Mouse (Mus musculus) stomach, embryonic 16.5 days (tissue): ENCODE data around the gene Fam169b. TPM values are rescaled to one million over a fixed set of nuclear protein-coding genes. Genes with fewer than 3 reads are reported as not detected.

Experiments used
- ATAC-seq: fragments of 200-750 bp; cut with Nextera tagmentation; 2 replicates; pipeline ENCODE4 v1.8.0; 2017; ENCODE audit warnings: moderate number of reproducible peaks, moderate TSS enrichment; ENCODE audit not compliant: insufficient read depth, low FRiP score
- H3K27ac ChIP-seq: fragments of 300-500 bp; sonication (generic); 2 replicates; pipeline ENCODE4 v1.5.1; 2014; ENCODE audit warnings: low read length
- H3K27me3 ChIP-seq: fragments of 300-500 bp; sonication (generic); 2 replicates; pipeline ENCODE4 v1.6.1; 2014; ENCODE audit warnings: low read length, control low read depth, mixed read lengths; ENCODE audit not compliant: control insufficient read depth, insufficient read depth
- H3K36me3 ChIP-seq: fragments of 300-500 bp; sonication (generic); 2 replicates; pipeline ENCODE4 v1.6.1; 2014; ENCODE audit warnings: low read length; ENCODE audit not compliant: control insufficient read depth, insufficient read depth
- H3K4me1 ChIP-seq: fragments of 300-500 bp; sonication (generic); 2 replicates; pipeline ENCODE4 v1.6.1; 2014; ENCODE audit warnings: low read length, control low read depth, mixed read lengths; ENCODE audit not compliant: control insufficient read depth, insufficient read depth
- H3K4me2 ChIP-seq: fragments of 300-500 bp; sonication (generic); 2 replicates; pipeline ENCODE4 v1.6.1; 2014; ENCODE audit warnings: low read depth, low read length, mixed read lengths
- H3K4me3 ChIP-seq: fragments of 300-500 bp; sonication (generic); replicated peaks from 2 replicates; pipeline ENCODE4 v1.5.1; 2014; ENCODE audit warnings: mild to moderate bottlenecking, low read length
- H3K9ac ChIP-seq: fragments of 300-500 bp; sonication (generic); 2 replicates; pipeline ENCODE4 v1.6.1; 2014; ENCODE audit warnings: low read length
- H3K9me3 ChIP-seq: fragments of 300-500 bp; sonication (generic); replicated peaks from 2 replicates; pipeline ENCODE4 v1.6.1; 2016; ENCODE audit warnings: low read length, control low read depth; ENCODE audit not compliant: control insufficient read depth
- WGBS: fragments of 180-500 bp; shearing (Covaris S2); extraction: QIAGEN DNeasy Blood & Tissue Kit; methylation state at CpG from one replicate; pipeline ENCODE4 v1.1.7; 2014; 5-methylcytosine and 5-hydroxymethylcytosine counted together
- polyA plus RNA-seq: library from polyadenylated mRNA; unstranded; fragments of >200 nt; fragmentation: Nextera tagmentation; extraction: Ambion mirVana; gene quantifications from 2 replicates; pipeline ENCODE4 v1.2.1, GENCODE M21; 2015

Gene Fam169b
- polyA plus RNA-seq, 1 experiment from 2014 or later, result 0.37 TPM

DNA sequence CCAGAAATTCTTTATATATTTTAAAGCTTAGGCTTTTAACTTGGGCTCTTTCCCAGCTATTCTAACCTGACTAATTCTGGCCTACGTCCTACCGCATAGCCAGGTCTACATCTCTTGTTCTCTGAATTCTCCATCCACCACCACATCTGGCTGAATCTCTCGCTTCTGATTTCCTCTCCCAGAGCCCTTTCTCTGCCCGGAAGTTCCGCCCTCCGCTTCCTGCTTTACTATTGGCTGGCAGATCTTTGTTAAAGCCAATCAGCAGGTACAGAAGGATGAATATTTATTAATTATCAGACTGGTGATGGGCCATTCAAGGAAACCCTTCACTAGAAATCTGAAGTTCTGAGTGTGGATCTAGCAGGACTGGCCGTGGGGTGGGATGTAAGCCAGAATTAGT lies 27.5 kb downstream of the Fam169b start:
- H3K27me3 ChIP-seq, result no peaks in the 10 kb centered on the region
- no peak overlapping the region for H3K4me2 ChIP-seq
- H3K36me3 ChIP-seq, result no peaks in the 10 kb centered on the region
- WGBS, result 73% methylated on average over 7 of the region's 7 CpGs
- ATAC-seq, result no peak
- no peak overlapping the region for H3K4me3 ChIP-seq
- H3K27ac ChIP-seq, result no peak overlapping the region
- H3K9me3 ChIP-seq, result no peaks in the 10 kb centered on the region
- no peaks in the 10 kb centered on the region for H3K4me1 ChIP-seq
- H3K9ac ChIP-seq, result no peak overlapping the region

DNA sequence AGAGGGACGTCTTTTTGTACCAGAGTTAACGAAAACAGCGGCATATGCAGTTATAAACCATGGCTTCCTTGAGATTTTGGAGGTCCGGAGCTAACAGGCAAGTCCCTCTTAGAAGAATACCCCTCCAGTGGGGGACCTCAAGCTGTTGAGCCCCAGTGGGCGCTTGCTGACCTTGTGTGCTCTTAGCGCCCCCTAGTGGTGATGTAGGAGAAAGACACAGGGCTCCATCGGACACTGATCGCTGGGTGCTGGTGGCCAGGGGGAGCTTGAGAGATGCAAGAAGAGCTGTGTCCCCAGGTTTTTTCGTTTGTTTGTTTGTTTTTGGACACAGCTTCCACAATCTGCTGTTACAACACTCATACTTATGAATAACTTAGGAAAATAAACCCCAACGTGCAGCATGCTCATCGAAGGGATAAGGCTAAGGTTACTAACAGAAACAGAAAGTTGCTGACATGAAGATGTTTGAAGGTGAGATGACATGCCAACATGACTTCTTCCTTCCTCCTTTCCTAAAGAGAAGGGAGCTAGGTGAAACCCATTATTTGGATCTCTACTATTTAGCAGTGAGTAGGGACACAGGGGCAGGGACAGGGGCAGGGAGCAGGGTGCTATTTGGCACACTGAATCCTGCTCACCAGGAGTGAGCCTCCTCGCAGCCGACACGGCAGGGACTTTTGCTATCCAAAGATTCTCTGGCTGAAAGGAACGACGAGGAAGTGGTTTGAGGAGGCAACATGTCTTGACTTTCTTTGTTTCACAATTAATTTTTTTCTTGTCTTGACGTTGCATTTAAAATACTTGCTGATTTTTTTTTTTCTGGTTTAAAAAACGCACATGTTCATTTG lies 29.2 kb downstream of the Fam169b start:
- Histone ChIP-seq H3K27ac (no peak overlapping the region), H3K4me3 (peak overlapping the region; percentile 26), H3K27me3 (no peaks in the 10 kb centered on the region), H3K4me2 (peak overlapping the region; percentile 47), H3K9me3 (no peaks in the 10 kb centered on the region), H3K9ac (peak overlapping the region; percentile 22; the same call in 1 of the 2 replicates), H3K36me3 (no peaks in the 10 kb centered on the region), H3K4me1 (no peaks in the 10 kb centered on the region)
- ATAC-seq, result peak; percentile 71
- WGBS, result 21% methylated on average over 18 of the region's 18 CpGs

DNA sequence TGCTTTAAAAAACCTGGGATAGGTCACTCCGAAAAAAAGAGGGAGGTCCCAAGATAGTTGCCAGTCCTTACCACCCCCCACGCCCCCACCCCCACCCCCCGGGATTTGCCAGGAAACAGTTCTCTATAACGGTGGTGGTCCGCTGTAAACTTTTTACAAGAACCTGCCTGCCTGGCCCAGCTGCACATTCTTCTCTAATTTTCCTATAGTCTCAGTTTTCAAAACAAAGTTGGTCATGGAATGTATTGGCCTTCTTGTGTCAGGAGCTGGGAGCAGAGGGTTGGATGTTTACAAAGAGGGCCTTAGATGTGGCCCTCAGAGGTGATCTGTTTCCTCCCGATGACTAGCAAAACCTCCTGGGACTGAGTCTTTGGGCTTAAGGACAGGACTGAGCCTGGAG lies 30.0 kb downstream of the Fam169b start:
- no peak overlapping the region for H3K4me2 ChIP-seq

DNA sequence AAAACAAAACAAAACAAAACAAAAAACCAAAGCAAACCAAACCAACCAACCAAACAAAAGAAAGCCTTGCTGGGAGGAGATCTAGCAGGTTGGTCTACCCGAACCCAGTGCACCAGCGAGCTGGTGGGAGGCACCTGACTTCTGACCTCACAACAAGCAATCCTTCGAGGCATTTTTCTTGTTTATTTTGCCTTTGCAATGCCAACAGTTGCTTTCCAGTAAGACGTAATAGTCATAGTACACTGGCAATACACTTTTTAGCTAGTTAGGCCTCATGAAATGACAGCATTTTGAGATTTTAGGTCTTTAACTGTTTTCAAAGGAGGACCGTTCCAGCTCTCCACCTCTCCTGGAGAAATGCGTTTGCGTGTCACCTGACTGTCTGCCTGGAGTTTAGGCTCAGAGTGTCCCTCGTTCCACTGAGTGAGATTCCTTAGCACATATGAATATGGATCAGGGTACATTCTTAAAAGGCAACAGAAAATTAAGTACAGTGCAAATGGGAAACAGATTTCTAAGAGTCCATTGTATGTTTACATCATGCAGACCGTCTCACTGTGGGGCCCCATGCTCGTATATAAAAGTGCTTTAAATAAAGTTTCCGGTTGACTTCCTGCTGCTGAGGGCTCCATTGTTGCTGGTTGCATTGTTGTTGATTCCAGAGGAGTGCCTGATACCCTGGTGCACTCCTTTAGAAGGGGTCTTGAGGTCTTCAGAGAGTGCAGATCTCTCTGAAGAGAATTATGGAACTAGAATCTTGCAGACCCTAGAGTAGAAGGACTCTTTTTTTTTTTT lies 32.3 kb downstream of the Fam169b start:
- Histone ChIP-seq H3K4me1 (no peaks in the 10 kb centered on the region), H3K27ac (no peak overlapping the region), H3K4me2 (no peak overlapping the region), H3K9me3 (no peaks in the 10 kb centered on the region), H3K27me3 (no peaks in the 10 kb centered on the region), H3K4me3 (no peak overlapping the region), H3K36me3 (no peaks in the 10 kb centered on the region), H3K9ac (no peak overlapping the region)
- WGBS, result 66% methylated on average over 11 of the region's 11 CpGs
- no peak for ATAC-seq

More for the DNA sequence above, 30.0 kb downstream of the Fam169b start:
- no peak overlapping the region for H3K4me3 ChIP-seq
- no peak for ATAC-seq
- no peaks in the 10 kb centered on the region for H3K9me3 ChIP-seq
- no peaks in the 10 kb centered on the region for H3K36me3 ChIP-seq
- H3K4me1 ChIP-seq, result no peaks in the 10 kb centered on the region
- H3K9ac ChIP-seq, result no peak overlapping the region
- WGBS, result 45% methylated on average over 6 of the region's 6 CpGs
- no peak overlapping the region for H3K27ac ChIP-seq
- H3K27me3 ChIP-seq, result no peaks in the 10 kb centered on the region

DNA sequence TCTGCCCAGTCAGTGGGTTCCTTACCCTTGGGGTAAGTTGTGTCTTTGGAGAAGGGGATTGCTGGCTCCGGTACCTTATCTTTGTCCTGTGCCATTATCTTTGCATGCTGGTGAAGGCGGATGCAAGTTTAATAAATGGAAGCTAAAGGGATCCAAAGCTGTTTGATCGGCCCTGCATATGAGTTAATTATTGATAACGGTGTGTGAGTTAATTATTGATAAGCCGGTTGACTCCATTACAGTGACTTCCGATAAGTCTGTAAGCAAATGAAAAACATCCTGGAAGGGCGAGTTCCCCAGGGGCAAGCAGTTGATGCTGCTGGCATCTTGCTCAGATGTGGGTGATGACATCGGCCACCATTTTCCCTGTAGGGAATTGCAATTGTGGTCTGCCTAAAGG lies 33.1 kb downstream of the Fam169b start:
- no peaks in the 10 kb centered on the region for H3K9me3 ChIP-seq
- H3K27me3 ChIP-seq, result no peaks in the 10 kb centered on the region
- no peak for ATAC-seq
- no peaks in the 10 kb centered on the region for H3K36me3 ChIP-seq
- WGBS, result 74% methylated on average over 8 of the region's 8 CpGs
- no peak overlapping the region for H3K4me3 ChIP-seq
- no peak overlapping the region for H3K4me2 ChIP-seq
- no peak overlapping the region for H3K27ac ChIP-seq
- no peaks in the 10 kb centered on the region for H3K4me1 ChIP-seq
- no peak overlapping the region for H3K9ac ChIP-seq

DNA sequence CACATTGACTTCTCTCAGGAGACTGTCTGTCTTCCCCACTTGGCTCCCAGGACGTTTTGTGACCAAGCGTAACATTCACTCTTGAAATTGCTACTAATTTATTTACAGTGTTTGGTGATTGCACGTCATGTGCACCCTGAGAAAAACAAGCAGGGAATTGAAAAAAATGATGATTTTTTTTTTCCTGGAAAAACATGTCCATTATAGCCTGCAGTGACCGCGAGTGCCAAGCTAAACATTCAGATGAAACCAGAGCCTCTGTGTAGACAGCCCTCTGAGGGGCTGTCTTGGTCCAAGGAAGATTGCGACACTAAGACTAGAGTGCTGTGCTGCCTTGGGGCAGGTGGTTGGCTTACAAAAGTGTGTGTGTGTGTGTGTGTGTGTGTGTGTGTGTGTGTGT lies 37.8 kb downstream of the Fam169b start:
- 66% methylated on average over 6 of the region's 6 CpGs for WGBS
- no peak for ATAC-seq
- Histone ChIP-seq H3K9me3 (no peaks in the 10 kb centered on the region), H3K4me1 (no peaks in the 10 kb centered on the region), H3K9ac (no peak overlapping the region), H3K36me3 (no peaks in the 10 kb centered on the region), H3K27me3 (no peaks in the 10 kb centered on the region), H3K4me2 (no peak overlapping the region), H3K4me3 (no peak overlapping the region), H3K27ac (no peak overlapping the region)

DNA sequence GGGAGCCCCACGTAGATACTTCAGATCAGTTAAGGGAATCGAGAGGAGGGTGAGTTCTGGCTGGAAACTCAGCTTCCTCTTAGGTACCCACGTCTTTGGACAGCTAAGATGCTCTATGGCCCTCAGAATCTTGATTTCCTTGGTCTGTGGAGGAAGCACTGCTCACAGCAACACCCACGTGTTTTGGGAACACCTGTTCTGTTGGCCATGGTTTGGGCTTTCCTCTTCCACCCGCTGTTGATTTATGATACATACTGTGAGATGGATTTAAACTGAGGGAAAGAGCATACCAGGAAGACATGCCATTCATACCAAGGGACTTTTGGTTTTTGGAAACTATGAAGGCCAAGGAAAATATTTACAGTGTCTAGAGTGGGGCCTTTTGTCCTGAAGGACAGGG lies 38.8 kb downstream of the Fam169b start:
- no peak overlapping the region for H3K27ac ChIP-seq
- no peaks in the 10 kb centered on the region for H3K4me1 ChIP-seq
- H3K9ac ChIP-seq, result no peak overlapping the region
- no peak overlapping the region for H3K4me2 ChIP-seq
- no peaks in the 10 kb centered on the region for H3K36me3 ChIP-seq
- no peaks in the 10 kb centered on the region for H3K9me3 ChIP-seq
- WGBS, result 71% methylated on average over 5 of the region's 5 CpGs
- H3K4me3 ChIP-seq, result no peak overlapping the region
- ATAC-seq, result no peak
- no peaks in the 10 kb centered on the region for H3K27me3 ChIP-seq

DNA sequence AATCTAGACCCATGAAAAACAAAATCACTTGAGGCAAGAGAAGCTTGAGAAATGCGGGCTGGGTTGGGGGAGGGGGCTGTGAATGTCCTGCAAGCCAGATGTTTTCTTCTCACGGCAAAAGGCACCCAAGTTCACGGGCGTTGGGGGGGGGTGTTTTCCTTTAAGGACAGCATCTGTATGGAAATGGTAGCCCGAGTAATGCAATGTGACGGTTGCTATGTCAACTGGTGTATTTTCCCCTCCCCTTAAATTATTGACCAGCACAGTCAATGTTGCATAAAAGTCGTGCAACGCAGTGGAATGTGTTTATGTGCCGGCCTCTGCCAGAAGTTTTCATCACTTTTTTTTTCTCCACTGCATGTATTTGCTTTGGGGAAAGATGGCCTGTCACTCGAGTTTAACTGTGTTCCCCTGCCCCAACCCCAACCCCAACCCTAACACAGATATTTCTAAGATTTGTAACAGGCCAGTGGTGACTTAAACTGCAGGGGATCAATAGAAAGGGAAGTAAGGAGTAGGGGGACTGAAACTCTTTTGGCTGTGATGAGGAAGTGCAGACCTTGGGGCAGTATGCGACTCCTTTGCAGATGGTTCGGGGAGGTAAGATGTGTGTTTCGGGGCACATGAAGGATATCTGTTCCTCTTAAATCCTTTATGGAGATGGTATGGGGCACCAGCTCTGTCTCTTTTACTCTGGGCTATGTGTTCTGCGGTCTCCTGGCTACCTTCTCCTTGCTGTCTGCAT lies 39.6 kb downstream of the Fam169b start:
- Histone ChIP-seq H3K4me2 (no peak overlapping the region), H3K9me3 (no peaks in the 10 kb centered on the region), H3K4me3 (no peak overlapping the region), H3K27ac (no peak overlapping the region), H3K27me3 (no peaks in the 10 kb centered on the region), H3K36me3 (no peaks in the 10 kb centered on the region), H3K4me1 (no peaks in the 10 kb centered on the region), H3K9ac (no peak overlapping the region)
- no peak for ATAC-seq
- 55% methylated on average over 14 of the region's 14 CpGs for WGBS

DNA sequence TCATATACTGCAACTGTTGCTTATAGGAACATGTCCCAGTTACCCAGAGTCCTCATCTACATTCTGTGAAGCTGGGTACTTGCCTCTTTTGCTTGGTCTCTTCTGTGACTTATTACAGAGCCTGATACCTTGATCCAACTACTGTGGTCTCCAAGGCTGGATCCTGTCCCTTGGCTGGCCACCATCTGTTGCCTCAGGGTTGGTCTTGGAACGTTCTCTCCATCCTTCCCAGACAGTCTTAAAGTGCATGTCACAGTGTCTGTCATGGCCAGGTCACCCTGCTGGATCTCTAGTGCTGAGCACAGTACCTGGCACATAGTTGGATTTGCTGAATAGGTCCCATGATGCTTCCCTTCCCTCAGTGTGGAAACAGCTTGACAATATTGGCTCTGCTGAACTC lies 40.6 kb downstream of the Fam169b start:
- H3K27me3 ChIP-seq, result no peaks in the 10 kb centered on the region
- H3K4me1 ChIP-seq, result no peaks in the 10 kb centered on the region
- no peaks in the 10 kb centered on the region for H3K9me3 ChIP-seq
- no peak for ATAC-seq
- H3K4me3 ChIP-seq, result no peak overlapping the region
- no peaks in the 10 kb centered on the region for H3K36me3 ChIP-seq
- WGBS, result 77% methylated on average over 1 of the region's 1 CpGs
- H3K27ac ChIP-seq, result no peak overlapping the region
- H3K9ac ChIP-seq, result no peak overlapping the region
- H3K4me2 ChIP-seq, result no peak overlapping the region
